Mouse (Mus musculus) cerebellum, adult 2 months (tissue): Measurements from ENCODE around the gene Aoc1.

Source experiments
- CTCF ChIP-seq: fragments of 200-500 bp; IDR thresholded peaks from 2 replicates; pipeline ENCODE4 v1.5.1; 2011; ENCODE audit warnings: low read depth, mild to moderate bottlenecking, control low read depth, low read length, moderate library complexity, borderline replicate concordance; ENCODE audit not compliant: insufficient read depth
- POLR2A ChIP-seq: fragments of 200-500 bp; IDR thresholded peaks from 2 replicates; pipeline ENCODE4 v1.6.1; 2011; ENCODE audit warnings: low read length, control low read depth, borderline replicate concordance; ENCODE audit not compliant: insufficient read depth

DNA sequence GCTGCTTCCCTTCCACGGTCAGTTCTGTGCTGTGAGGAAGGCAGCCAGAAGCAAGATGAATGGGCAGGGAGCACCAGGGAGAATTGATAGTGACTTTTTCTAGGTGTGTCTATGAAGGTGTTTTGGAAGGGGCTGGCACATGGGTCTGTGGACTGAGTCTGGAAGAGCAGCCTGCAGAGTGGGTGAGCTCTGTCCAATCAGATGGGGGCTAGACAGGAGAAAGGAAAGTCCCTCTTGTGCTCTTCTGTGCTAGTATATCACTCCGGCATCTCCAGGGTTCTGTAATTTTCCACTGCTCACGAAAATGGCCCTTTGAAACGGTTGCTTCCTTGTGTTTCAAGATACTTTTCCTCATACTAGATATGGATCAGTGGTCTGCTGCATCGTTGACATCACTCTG lies at the start of gene Aoc1:
- no peak for TF ChIP-seq POLR2A
- TF ChIP-seq CTCF, result no peak
